Mouse (Mus musculus) forebrain, embryonic 10.5 days (tissue): ENCODE measurements around the gene Swsap1. TPM values are rescaled to one million over a fixed set of nuclear protein-coding genes. Genes with fewer than 3 reads are reported as not detected.
A peak's percentile ranks its signal among the peaks of the same experiment; 100 is the strongest.

Experiments used
- DNase-seq: peaks from one replicate; pipeline ENCODE4 v3.0.0-alpha.2; 2017; ENCODE audit warnings: low spot score; ENCODE audit errors: extremely low spot score
- H3K27ac ChIP-seq: fragments of 300-500 bp; sonication (generic); 2 replicates; pipeline ENCODE4 v1.5.1; 2016; ENCODE audit warnings: mild to moderate bottlenecking
- H3K27me3 ChIP-seq: fragments of 300-500 bp; sonication (generic); 2 replicates; pipeline ENCODE4 v1.6.1; 2016; ENCODE audit warnings: mild to moderate bottlenecking; ENCODE audit not compliant: poor library complexity, severe bottlenecking
- H3K36me3 ChIP-seq: fragments of 300-500 bp; sonication (generic); replicated peaks from 2 replicates; pipeline ENCODE4 v1.6.1; 2016; ENCODE audit warnings: mild to moderate bottlenecking, moderate library complexity
- H3K4me1 ChIP-seq: fragments of 300-500 bp; sonication (generic); 2 replicates; pipeline ENCODE4 v1.6.1; 2016
- H3K4me3 ChIP-seq: fragments of 300-500 bp; sonication (generic); 2 replicates; pipeline ENCODE4 v1.5.1; 2016; ENCODE audit warnings: mild to moderate bottlenecking, moderate library complexity
- H3K9me3 ChIP-seq: fragments of 300-500 bp; sonication (generic); 2 replicates; pipeline ENCODE4 v1.6.1; 2016; ENCODE audit warnings: mild to moderate bottlenecking, moderate library complexity
- WGBS: fragments of 180-500 bp; shearing (Covaris S2); methylation state at CpG from one replicate; pipeline ENCODE4 v1.1.7; 2016; 5-methylcytosine and 5-hydroxymethylcytosine counted together
- polyA plus RNA-seq: library from polyadenylated mRNA; unstranded; fragments of >200 nt; fragmentation: Nextera tagmentation; extraction: Ambion mirVana; gene quantifications from 2 replicates; pipeline ENCODE4 v1.2.1, GENCODE M21; 2016

Gene Swsap1
- polyA plus RNA-seq, 1 experiment from 2014 or later = 9.6 TPM

DNA sequence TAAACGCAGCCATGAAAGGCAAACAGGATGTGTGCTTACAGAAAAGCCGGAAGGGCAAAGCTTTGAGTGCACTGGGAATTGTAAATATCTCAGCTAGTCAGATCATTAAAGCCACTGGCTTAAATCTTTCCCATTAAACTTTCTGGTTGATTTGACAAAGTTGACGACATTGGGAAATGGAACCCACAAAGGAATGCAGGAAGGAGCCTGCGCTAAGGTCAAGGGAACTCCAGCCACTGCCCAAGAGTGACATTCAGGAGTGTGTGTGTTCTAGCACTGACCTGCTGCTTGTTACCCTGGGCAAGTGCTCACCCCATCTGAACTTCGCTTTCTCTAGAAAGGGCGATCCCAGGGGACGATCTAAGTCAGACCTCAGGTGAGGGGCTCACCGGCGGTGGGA, 4.6 kb downstream of the Swsap1 start:
- H3K4me1 ChIP-seq = peaks cover 44% of the 10 kb centered on the region
- H3K9me3 ChIP-seq = no peaks in the 10 kb centered on the region
- H3K27me3 ChIP-seq = peaks cover 58% of the 10 kb centered on the region
- WGBS = 47% methylated on average over 9 of the region's 9 CpGs
- H3K27ac ChIP-seq = no peak overlapping the region
- H3K4me3 ChIP-seq = peak overlapping the region; percentile 58
- no peak for DNase-seq
- peaks cover 9% of the 10 kb centered on the region; the same call in 1 of the 2 replicates for H3K36me3 ChIP-seq

DNA sequence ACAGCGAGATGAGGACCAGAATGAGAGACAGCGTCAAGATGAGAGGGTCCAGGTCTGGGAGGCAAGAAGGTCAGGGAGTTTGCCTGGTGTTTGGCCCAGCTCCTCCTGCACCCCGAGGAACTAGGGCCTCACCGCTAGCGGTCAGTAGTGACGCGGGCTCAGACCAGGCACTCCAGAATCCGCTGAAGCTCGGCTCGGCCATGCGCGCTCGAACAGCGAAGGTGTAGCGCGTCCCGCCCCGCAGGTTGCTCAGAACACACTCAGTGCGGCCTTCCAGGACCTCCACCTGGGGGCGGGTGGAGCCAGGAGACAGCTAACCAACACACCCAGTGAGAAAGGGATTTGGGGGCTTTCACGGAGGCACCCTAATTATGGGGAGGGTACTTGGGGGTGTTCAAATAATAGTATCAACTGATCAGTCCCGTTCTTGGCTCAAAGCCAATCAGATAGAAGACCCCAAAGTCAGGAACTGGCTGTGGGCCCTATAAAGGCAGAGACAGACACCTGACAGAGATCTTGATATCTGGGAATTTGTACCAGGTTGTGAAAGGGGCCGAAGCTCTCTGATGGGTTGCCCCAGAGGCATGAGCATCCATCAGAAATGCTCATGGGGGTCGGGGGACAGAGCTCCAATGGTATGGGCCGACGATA, 5.1 kb downstream of the Swsap1 start:
- Histone ChIP-seq H3K27me3 (peaks cover 58% of the 10 kb centered on the region), H3K4me3 (peak overlapping the region; percentile 58), H3K27ac (no peak overlapping the region)

DNA sequence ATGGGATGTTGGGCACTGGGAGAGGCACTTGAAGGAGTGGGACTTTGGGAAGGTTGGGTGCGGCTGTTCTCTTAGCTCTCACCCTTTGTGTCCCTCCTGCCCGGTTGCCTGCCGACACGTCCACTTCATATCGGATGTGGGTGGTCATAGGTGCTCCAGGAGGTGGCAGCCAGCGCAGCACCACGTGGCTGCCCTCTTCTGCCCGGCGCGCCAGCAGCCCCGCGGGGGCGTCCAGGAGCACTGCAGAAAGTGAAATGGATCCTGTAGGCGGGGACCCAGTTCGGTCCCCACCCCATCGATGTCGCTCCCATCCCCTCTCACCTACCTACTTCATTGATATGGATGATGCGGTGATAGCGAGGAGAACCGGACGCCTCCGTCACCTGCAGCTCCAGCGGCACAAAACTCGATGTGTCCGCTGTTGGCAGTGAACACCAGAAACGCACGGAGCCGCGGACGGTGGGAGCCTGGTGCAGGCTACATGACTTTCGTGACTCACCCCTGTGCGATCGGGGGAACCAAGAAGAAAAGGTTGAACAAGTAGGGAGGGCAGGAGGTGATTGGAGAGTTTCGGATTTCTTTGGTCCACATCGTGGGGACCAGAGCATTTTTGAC, 5.9 kb downstream of the Swsap1 start:
- Histone ChIP-seq H3K4me1 (peaks cover 40% of the 10 kb centered on the region), H3K4me3 (peak overlapping the region; percentile 58), H3K9me3 (no peaks in the 10 kb centered on the region), H3K36me3 (peaks cover 9% of the 10 kb centered on the region; the same call in 1 of the 2 replicates), H3K27ac (peak overlapping the region; percentile 74), H3K27me3 (peaks cover 58% of the 10 kb centered on the region)
- DNase-seq = no peak
- 2% methylated on average over 35 of the region's 35 CpGs for WGBS

More for the DNA sequence above, 5.1 kb downstream of the Swsap1 start:
- H3K36me3 ChIP-seq = peaks cover 9% of the 10 kb centered on the region; the same call in 1 of the 2 replicates
- DNase-seq = no peak
- H3K9me3 ChIP-seq = no peaks in the 10 kb centered on the region
- peaks cover 44% of the 10 kb centered on the region for H3K4me1 ChIP-seq
- 9% methylated on average over 26 of the region's 26 CpGs for WGBS

DNA sequence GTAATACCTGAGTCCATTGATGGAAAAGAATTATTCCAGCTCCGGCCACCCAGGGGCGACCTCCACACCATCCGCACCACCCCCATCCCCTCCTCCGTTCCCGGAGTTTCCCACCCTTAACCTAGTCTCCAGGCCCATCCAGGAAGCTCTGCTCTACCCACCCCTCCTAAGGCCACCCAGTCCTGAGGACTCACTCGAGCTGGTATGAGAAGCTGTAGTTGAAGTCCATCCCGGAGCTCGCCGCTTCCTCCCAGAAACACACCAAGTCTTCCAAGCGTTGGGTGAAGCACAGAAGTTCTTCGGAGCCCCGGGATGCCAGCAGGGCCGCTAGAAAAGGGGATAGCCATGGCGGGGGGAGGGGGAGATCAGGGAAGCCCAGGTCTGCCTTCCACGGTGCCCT, 6.5 kb downstream of the Swsap1 start:
- Histone ChIP-seq H3K9me3 (no peaks in the 10 kb centered on the region), H3K4me3 (peak overlapping the region; percentile 58), H3K27me3 (peaks cover 58% of the 10 kb centered on the region), H3K36me3 (peaks cover 9% of the 10 kb centered on the region; the same call in 1 of the 2 replicates), H3K4me1 (peaks cover 36% of the 10 kb centered on the region), H3K27ac (peak overlapping the region; percentile 74)
- no peak for DNase-seq
- 0% methylated on average over 15 of the region's 15 CpGs for WGBS

DNA sequence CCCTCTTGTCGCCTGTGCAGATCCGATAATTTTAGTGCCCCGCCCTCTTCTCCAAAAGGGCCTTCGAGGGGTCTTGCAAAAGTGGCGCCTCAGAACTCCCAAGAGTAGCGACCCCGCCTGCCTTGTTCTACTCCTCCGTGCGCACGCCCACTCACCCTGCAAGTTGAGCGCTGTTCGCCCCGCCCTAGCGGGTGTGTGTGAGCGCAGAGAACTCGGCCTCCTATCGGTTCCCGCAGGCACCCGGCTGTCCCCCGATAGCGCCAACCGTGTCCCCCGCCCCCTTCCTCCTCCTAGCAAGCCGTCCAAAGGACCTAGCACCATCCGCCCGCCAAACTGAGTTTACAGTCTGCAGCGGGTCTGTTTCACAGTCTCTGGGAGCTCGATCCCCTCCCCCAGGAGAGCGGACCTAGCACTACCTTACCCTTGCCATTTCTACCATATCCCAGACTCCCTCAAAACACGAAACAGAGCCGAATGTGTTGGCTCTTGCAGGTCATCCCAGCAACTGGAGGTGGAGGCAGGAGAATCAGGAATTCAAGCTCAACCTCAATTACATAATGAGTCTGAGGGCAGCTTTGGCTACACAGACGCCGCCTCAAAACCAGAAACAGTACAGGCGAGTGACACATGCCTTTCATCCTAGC, 7.0 kb downstream of the Swsap1 start:
- H3K36me3 ChIP-seq = peaks cover 5% of the 10 kb centered on the region; the same call in 1 of the 2 replicates
- H3K9me3 ChIP-seq = no peaks in the 10 kb centered on the region
- 3% methylated on average over 34 of the region's 34 CpGs for WGBS
- peak overlapping the region; percentile 74 for H3K27ac ChIP-seq
- peak; percentile 73 for DNase-seq
- H3K27me3 ChIP-seq = peaks cover 58% of the 10 kb centered on the region
- H3K4me3 ChIP-seq = peak overlapping the region; percentile 58
- H3K4me1 ChIP-seq = peaks cover 36% of the 10 kb centered on the region

DNA sequence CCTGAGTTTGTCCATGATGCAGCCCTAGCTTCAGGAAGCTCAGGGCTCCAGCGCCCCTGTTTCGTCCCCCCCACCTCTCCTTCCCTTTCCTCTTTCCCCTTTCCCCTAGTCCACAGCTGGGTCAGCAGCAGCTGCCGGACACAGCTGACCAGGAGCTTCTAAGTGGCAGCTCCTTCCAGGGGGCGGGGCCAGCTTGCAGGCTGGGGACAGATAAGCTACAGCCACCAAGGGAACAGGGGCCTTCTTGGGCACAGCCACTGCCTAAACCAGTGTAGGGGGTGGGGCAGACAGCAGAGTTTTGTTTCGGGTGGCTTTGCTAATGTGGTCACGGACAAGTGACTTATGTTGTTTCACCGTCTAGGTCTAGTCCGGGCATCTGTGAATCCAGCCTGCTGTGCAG, 7.9 kb downstream of the Swsap1 start, which contains the start of gene Epor:
TSS of gene Epor (minus strand) at position 90 of the 400 bp plus-strand sequence.
- Histone ChIP-seq H3K4me1 (peaks cover 36% of the 10 kb centered on the region), H3K27me3 (peaks cover 58% of the 10 kb centered on the region), H3K4me3 (peak within 1 kb of the TSS; percentile 58), H3K36me3 (peaks cover 1% of the 10 kb centered on the region; the same call in 1 of the 2 replicates), H3K27ac (peak within 1 kb of the TSS; percentile 74), H3K9me3 (no peaks in the 10 kb centered on the region)
- DNase-seq = peak; percentile 45
- WGBS = 32% methylated on average over 8 of the region's 8 CpGs

DNA sequence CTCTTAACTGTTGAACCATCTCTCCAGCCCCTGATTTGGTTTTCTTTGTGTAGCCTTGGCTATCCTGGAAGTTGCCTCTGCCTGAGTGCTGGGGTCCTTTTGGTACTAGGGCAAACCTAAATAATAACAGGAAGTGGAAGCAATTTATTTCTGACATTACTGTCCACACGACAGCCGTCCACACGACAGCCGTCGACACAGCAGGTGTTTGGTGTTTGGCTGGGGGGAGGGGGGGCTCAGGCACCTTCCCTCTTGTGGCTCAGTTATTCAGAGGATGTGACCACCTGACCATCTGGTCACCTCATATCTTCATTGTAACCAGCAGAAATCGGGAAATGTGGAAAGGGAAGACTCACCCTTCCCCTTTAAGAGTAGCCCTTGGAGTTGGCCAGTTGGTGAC, 13.3 kb downstream of the Swsap1 start:
- no peaks in the 10 kb centered on the region for H3K36me3 ChIP-seq
- no peaks in the 10 kb centered on the region; the same call in 1 of the 2 replicates for H3K4me1 ChIP-seq
- no peak overlapping the region for H3K4me3 ChIP-seq
- peaks cover 5% of the 10 kb centered on the region for H3K27me3 ChIP-seq
- no peak for DNase-seq
- WGBS = 88% methylated on average over 6 of the region's 6 CpGs
- no peaks in the 10 kb centered on the region for H3K9me3 ChIP-seq
- H3K27ac ChIP-seq = no peak overlapping the region

DNA sequence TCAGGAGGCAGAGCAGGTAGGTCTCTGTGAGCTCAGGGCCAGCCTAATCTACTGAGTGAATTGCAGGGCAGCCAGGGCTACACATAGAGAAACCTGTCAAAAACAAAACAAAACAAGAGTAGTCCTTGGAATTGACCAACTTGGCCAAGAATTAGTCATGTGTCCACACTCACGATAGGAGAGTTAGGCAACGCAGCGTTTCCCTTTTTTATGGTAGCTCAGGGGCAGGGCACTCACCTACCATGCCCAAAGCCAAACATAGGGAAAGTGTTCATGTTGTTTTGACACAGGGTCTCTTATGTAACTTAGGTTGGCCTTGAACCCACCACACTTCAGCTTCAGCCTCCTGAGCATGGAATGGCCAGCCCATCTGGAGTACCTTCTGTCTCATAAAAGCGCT, 13.7 kb downstream of the Swsap1 start:
- Histone ChIP-seq H3K36me3 (no peaks in the 10 kb centered on the region), H3K27ac (no peak overlapping the region), H3K4me3 (no peak overlapping the region), H3K4me1 (no peaks in the 10 kb centered on the region; the same call in 1 of the 2 replicates), H3K27me3 (peaks cover 1% of the 10 kb centered on the region), H3K9me3 (no peaks in the 10 kb centered on the region)
- WGBS = 95% methylated on average over 4 of the region's 4 CpGs
- no peak for DNase-seq

DNA sequence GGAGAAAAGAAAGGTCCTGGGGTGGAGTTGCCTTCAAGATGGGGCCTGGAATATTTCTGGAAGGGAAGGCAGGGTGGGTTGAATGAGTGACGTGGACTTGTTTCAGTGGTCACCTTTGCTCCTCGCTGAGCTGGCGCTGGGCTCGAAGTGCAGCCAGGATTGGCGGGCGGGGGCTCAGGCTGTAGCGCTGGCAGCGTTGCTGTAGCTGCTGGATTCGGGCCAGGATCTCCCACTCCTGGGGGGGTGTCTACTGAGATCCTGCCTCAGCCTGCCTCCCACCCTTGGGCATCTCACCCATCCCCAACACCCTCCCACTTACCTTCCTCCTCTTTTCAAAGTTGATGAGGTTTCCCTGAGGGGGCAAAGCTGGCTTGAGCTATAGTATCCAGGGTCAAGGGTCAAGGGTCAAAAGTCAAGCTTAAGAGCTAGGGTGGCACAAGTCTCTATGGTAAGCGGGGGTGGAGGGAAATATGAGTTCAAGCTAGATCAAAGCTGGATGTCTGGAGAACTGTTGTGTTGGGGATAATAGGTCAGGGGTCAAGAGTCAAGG, 21.1 kb downstream of the Swsap1 start:
- 91% methylated on average over 10 of the region's 10 CpGs for WGBS

DNA sequence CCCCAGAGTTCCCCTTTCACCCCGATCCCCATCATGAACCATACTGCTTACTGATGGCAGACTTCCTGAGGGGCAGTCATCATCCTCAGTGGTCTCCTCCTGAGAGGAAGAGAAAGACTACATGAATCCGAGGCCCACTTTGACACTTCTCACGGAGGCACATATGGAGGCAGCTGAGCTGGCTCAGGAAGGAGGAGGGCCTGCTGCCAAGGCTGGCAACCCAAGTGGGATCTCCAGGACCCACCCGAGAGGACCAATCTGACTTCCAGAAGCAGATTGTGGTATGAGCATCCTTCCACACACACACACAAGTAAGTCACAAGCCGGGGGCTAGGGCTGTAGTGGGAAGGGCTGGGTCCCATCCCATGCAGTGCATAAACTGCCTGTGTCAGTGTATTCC, 21.8 kb downstream of the Swsap1 start:
- H3K4me3 ChIP-seq = no peak overlapping the region
- no peaks in the 10 kb centered on the region for H3K4me1 ChIP-seq
- DNase-seq = no peak
- 96% methylated on average over 5 of the region's 5 CpGs for WGBS
- H3K27me3 ChIP-seq = peaks cover 10% of the 10 kb centered on the region; the same call in 1 of the 2 replicates
- no peaks in the 10 kb centered on the region for H3K9me3 ChIP-seq
- no peak overlapping the region for H3K27ac ChIP-seq
- H3K36me3 ChIP-seq = peaks cover 8% of the 10 kb centered on the region

More for the DNA sequence above, 21.1 kb downstream of the Swsap1 start:
- peaks cover 9% of the 10 kb centered on the region; the same call in 1 of the 2 replicates for H3K27me3 ChIP-seq
- no peak overlapping the region for H3K27ac ChIP-seq
- no peaks in the 10 kb centered on the region for H3K4me1 ChIP-seq
- DNase-seq = no peak
- H3K36me3 ChIP-seq = peaks cover 8% of the 10 kb centered on the region
- no peak overlapping the region for H3K4me3 ChIP-seq
- no peaks in the 10 kb centered on the region for H3K9me3 ChIP-seq

DNA sequence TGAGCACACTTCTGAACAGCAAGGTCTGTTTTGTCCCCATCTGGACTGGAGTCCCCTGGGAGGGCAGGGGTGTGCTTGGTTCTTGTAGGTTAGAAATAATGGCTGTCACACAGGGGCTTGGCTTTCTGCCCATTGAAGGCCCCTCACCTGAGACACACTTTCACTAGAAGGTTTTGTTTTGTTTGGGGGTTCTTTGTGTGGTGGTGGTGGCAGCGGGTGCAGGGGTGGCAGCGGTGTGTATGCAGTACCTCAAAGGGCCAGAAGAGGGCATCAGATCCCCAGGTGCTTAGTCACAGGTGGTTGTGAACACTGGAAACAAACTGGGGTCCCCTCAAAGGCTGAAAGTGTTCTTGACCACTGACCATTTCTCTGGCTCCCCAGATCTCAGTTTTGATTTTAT, 22.4 kb downstream of the Swsap1 start:
- Histone ChIP-seq H3K9me3 (no peaks in the 10 kb centered on the region), H3K4me1 (no peaks in the 10 kb centered on the region), H3K27me3 (peaks cover 13% of the 10 kb centered on the region; the same call in 1 of the 2 replicates), H3K4me3 (no peak overlapping the region), H3K27ac (no peak overlapping the region), H3K36me3 (peaks cover 8% of the 10 kb centered on the region)
- 35% methylated on average over 2 of the region's 2 CpGs for WGBS
- no peak for DNase-seq

DNA sequence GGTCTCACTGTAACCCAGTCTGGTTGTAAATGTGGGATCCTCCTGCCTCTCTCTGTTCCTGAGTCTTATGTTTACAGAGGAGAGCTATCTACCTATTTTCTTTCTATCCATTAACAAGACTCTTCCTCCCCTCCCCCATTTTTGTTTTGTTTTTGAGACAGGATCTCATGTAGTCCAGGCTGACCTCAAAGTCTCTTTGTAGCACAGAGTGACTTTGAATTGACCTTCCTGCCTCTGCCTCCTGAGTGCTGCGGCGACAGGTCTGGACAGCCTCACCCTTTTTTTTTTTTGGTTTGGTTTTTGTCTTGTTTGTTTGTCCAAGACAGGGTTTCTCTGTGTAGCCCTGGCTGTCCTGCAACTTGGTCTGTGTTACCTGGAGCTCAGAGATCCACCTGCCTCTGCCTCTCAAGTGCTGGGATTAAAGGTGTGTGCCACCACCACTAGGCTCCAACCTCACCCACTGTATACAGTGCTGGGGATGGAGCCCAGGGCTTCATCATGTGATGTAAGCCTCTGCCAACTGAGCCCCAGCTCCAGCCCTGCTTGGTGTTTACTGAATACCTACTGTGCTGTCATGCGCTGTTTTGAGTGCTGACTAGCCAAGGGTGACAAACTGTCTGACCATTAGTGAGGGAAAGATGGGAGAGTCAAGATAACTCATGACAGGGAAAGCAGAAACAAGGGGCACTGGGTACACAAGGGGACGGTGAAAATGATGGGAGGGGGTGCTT, 23.0 kb downstream of the Swsap1 start:
- Histone ChIP-seq H3K4me1 (peaks cover 1% of the 10 kb centered on the region; the same call in 1 of the 2 replicates), H3K27ac (no peak overlapping the region), H3K36me3 (peaks cover 8% of the 10 kb centered on the region), H3K27me3 (peaks cover 17% of the 10 kb centered on the region), H3K4me3 (no peak overlapping the region), H3K9me3 (no peaks in the 10 kb centered on the region)
- DNase-seq = no peak
- 94% methylated on average over 4 of the region's 4 CpGs for WGBS
